Mouse (Mus musculus) lung, postnatal 0 days (tissue): Measurements from ENCODE around the gene Rab11fip4.
A peak's percentile ranks its signal among the peaks of the same experiment; 100 is the strongest.

Source experiments
- CTCF ChIP-seq: IDR thresholded peaks from 2 replicates; pipeline ENCODE4 v1.5.1; 2016; ENCODE audit warnings: antibody characterized with exemption, mild to moderate bottlenecking
- EP300 ChIP-seq: IDR thresholded peaks from 2 replicates; pipeline ENCODE4 v1.6.1; 2016; ENCODE audit warnings: antibody characterized with exemption, mild to moderate bottlenecking, control low read depth

- peak; percentile 35 for TF ChIP-seq CTCF
- TF ChIP-seq EP300: no peak
Measured at GRCm38 (mm10) chr11:79580660-79581059, 10.4 kb upstream of the Rab11fip4 start.
